Mouse (Mus musculus): ENCODE data around the gene Ranbp3. TPM values are rescaled to one million over a fixed set of nuclear protein-coding genes. Genes with fewer than 3 reads are reported as not detected.

Ranbp3 gene
- total RNA-seq, 2 experiments from 2014 or later = 84.9 to 91.7 TPM

DNA sequence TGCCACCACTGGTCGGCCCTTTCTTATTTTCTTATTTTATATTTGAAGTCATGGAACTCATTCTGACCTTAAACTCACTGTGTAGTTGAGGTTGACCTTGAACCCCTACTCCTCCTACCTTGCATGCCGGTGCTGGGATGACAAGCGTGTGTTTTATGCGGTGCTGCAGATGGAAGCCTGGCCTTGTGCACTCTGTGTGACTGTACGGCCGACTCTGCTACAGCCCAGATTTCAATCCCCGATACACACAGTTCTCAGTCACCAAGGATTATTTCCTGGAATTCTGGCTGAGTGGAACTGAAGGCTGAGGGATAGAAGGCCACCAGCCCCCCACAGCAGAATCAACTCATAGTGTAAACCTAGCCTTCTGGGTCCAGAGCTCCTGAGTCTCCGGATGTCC is 3.3 kb upstream of the Ranbp3 start:
- no peak for DNase-seq (ENCODE audit: low spot score in 2 of 2)

DNA sequence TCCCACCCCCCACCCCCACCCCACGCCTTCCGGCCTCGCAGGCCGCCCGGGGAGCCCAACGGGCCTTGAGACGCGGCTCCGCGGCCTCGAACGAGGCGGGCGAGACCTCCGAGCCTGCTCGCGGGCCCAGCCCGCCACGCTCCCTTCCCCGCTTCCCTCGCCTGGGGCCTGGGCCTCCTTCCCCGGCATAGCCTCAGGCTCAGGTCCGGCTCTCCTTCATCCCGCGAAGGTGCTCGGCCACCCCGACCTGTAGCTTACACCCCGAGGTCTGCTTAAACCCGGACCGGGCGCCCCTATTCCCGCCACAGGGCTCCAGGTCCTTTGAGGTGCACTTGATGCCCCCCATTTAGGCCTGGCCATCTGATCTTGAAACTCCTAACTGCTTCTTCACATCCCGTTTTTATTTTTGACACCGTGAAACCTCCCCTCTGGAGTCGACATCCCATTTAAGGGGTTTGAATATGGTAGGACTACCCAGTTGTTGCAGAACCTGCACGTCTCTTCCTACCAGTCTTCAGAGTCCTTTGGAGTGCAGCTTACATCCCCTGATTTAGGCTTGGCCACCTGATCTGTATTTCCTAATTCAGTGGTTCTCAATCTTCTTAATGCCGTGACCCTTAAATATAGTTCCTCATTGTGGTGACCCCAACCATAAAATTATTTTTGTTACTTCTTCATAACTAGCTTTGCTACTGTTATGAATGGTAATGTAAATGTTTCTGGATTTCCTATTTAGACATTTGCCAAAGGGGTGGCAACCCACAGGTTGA is 738 bp downstream of the Ranbp3 start:
- DNase-seq (ENCODE audit: low spot score in 2 of 2) = peak in 1 of 2 experiments; percentile 58

DNA sequence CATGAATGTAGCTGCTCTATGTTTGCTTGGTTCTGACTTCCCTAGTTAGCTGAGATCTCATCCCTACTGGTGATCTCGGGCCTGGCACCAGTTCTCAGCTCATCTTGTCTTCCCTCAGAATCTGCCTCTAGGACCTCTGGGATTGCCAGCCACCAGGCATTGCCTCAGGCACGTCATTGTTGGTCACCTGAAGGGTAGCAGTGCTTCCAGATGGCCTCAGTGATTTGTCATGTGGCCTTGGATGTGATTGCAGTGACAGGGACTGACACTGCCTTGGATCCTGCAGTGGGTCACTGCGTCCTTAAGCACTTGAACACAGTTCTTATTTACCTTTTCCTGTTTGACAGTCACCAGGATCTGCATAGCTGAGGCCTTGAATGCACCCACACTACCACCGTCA is 8.7 kb downstream of the Ranbp3 start:
- no peak for DNase-seq (ENCODE audit: low spot score in 2 of 2)

DNA sequence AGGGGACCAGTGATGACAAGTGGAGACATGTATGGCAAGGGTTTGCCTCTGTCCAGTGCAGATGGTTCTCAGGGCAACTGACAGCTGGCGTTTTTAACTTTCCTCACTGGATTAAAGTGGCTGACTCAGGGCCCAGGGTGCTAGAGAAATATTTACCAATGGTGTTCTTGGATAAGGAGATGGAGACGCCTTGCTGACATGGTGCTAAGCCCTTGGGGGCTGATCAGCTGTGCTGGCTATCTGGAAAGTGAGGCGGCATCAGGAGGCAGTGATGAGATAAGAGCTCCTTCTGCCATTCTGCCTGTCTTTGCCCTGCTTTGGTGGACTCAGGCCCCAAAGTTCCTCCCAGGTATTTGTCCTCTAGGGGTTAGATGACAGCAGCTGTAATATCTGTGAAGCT is 9.8 kb downstream of the Ranbp3 start:
- no peak for DNase-seq (ENCODE audit: low spot score in 2 of 2)

DNA sequence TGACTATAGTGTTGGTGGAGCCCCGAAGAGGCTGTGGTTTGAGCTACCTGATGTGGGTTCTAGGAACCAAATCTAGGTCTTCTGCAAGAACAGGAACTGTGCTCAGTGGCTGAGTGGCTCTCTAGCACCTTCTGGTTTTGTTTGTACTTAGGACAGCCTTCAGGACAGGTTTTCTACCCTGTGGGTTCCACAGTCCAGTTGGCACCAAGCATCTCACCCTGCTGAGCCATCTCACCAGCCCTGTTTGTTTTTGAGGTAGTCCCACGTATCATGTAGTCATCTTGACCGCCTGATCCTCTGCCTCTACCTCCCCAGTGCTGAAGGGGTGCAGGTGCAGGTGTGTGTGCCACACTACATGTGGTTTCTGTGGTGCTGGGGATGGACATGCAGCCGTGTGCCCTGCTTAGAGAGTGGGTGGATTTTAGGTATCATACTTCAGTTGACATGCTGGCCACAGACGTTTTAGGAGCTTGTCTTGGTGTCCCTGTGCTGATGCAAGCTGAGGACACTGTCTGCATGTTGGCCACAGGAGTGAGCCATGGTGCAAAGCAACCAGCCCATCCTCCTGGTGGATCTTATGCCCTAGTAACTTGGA is 10.5 kb downstream of the Ranbp3 start:
- DNase-seq (ENCODE audit: low spot score in 2 of 2) = no peak

DNA sequence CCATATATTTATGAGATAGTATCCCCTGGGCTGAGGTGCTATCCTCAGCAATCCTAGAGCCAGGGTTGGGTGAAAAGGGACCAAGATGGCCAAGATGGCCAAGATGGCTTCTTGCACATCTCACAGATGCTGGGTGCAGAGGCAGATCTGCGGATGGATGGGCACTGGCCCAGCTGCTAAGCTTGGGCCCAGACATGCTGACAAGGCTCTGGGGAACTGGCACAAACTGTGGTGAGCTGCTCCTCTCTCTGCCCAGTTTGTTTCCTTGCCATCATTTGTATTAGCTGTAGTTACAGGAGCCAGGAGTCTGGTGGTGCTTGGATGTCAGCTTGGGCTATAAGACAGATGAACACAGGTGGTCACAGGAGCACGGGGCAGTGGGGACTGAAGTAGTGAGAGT is 11.6 kb downstream of the Ranbp3 start:
- no peak for DNase-seq (ENCODE audit: low spot score in 2 of 2)

DNA sequence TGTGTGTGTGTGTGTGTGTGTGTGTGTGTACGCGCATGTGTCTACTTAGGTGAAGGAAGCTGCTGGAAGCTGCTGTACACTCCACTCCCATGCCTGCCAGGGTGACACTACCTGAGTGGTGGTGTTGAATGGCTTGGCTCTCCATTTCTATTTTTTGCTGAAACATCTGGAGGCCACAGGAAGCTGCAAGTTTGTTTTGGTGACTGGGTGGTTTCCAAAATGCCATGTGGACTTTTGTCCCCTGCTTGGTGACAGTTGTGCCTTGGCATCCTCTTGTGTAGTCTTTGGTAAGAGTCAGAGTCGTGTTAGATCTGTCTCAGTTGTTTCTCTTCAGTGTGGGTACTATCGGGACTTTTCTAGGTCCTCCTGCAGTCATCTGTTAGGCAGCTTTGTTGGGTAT is 13.7 kb downstream of the Ranbp3 start:
- no peak for DNase-seq (ENCODE audit: low spot score in 2 of 2)

DNA sequence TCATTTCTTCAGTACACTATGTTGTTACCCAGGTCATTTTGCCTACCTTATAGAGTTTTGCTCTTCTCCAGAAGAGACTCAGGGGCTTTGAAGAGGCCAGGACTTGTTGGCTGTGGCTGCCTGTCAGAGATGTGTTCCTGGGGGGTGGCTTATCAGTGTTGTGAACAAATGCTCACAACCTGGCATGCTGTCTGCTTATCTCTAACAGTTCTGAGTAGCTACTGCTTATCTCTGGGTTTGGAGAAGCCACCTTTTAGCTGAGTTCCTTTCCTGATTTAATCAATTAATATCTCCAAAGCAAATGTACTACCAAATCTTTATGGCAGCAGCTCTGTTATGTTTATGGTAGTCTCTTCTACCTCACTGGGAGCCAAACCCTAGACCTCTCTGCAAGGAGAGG is 15.0 kb downstream of the Ranbp3 start:
- DNase-seq (ENCODE audit: low spot score in 2 of 2) = no peak

DNA sequence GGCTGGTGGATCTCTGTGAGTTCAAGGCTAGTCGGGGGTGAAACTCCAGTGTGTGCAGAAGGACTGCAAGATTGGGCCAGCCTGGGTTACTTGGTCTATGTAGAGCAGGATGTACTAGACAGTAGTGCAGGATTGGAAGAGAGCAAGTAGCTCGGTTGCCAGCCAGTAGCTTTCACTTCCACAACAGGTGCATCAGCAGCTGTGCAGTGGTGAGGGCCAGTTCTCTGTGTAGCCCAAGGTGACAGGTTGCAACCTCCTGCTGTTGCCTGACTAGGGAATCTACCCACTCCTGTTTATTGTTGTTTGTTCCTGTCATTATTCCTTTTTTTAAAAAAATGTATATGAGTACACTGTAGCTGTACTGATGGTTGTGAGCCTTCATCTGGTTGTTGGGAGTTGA is 15.6 kb downstream of the Ranbp3 start:
- no peak for DNase-seq (ENCODE audit: low spot score in 2 of 2)

DNA sequence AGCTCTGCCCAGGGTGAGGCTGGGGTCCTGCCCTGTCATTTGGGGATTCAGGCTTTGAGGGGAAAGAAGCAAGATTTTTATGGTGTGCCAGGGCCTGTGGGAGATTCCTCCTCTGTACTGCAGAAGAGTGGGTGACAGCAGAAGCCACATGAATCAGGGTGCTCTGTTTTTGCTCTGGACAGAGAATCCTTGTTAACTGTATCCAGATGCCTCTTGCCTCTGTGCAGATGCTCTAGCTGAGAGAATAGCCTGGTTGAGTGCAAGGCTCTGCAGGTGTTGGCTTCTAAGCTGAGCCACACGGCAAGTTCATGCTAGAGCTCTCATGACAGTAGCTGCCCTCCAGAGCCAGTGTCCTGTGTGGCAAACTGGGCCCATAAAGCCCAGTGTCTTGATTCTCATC is 20.3 kb downstream of the Ranbp3 start:
- DNase-seq (ENCODE audit: low spot score in 2 of 2) = no peak

DNA sequence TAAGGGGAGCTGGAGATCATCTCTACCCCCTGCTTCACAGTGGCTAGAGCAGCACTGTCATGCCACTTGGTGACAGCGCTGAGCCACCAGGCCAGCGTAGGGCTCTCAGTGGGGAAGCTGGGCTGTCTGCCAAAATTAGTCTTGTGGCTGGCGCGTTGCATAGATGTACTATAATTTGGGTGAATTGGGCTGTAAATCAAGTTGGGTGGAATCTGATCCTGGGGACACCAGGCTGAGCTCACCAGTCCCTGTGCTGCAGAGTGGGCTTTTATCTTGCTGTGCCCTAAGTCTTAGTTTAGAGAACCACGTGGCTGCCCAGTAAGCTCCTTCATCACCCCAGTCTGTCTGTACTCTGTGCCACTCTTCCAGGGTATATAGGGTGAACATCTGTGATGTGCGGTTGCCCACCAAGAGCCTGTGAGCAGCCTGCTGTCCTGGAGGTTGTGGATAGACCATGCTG is 20.8 kb downstream of the Ranbp3 start:
- DNase-seq (ENCODE audit: low spot score in 2 of 2) = peak; percentile 50 to 61

DNA sequence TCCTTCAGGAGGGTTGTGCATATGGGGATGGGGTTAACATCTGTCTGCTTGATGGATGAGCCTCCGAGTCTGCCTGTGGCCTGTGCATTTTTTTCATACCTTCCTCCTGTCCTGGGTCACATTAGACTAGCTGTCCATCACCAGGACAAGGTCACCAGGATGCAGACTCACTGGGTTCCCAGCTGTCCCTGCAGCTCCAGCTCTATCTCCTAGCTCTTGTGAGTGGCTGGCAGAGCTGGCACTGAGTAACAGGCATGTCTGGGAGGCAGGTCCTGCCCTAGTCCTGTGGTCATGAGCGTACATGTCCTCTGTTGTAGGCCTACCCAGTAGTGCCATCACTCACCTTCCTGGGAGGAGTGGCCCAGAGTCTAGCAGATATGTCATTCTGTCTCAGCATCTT is 27.4 kb downstream of the Ranbp3 start:
- DNase-seq (ENCODE audit: low spot score in 2 of 2) = no peak

DNA sequence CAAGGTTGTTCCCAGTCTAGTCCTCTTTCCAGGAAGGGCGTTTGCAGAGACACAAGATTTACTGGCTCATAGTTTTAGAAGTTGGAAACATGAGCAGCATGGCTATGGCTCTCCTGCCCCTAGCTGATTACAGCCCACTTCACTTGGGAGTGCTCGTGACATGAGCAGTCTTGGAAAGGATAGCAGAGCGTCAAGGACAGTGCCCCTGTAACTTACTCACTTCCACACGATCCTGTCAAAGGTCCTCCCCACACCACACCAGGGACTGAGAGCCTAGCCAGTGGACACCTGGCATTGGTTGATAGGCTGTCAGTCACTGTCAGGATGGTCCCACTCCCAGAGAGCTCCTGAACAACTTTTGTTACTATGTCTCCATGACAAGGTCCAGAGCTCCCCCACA is 29.9 kb downstream of the Ranbp3 start:
- no peak for DNase-seq (ENCODE audit: low spot score in 2 of 2)

DNA sequence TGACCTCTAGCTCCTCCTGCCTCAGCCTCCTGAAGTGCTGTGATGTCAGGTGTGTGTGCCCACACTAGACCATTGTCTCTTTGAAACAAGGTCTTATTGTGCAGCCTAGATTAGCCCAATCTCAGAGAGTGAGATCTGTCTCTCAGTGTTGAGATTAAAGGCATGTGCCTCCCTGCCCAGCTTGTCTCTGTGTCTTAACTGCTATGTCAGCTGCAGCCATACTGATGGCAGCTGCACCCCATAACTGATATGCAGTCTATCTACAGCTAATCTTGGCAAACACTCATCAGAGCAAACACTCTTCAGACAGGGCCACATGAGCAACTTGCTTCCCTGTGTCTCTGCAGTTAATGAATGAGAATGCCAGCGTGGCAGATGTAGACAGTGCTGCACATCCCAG is 33.4 kb downstream of the Ranbp3 start:
- DNase-seq (ENCODE audit: low spot score in 2 of 2) = no peak

DNA sequence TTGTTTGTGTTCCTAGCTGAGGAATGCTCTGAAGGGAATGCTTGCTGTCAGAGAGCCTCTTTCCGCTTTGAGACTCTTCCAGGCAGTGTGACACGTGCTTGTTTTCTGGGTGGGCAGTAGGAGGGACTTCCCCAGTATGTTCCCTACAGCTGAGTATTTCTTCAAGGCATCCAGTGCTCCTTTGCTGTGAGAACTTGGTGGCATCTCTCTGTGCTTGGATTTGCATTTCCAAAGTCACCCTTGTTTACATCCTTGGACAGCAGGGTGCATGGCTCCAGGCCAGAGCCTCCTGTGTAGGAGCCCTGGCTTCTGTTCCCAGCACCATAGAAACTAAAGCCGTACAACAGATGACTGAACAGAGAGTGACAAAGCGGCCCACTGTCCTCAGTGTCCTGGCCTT is 35.6 kb downstream of the Ranbp3 start:
- no peak for DNase-seq (ENCODE audit: low spot score in 2 of 2)

DNA sequence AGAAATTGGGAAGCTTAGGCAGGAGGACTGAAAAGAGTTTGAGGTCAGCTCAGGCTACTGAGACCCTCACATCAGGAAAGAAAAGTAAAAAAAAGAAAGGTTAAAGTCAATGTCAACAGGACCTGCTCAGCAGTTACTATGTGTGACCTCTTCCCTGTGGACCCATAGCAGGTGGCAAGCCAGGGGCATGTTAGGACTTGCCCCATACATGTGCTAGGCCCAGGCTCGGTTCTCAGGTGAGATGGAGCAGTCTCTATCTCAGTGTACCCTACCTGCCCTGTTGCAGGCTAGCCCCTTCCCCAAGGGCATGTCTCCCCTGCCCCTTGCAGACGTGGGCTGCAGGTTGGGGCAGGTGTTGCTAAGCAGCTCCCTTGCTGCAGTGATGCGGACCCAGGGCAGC is 36.6 kb downstream of the Ranbp3 start:
- no peak for DNase-seq (ENCODE audit: low spot score in 2 of 2)

DNA sequence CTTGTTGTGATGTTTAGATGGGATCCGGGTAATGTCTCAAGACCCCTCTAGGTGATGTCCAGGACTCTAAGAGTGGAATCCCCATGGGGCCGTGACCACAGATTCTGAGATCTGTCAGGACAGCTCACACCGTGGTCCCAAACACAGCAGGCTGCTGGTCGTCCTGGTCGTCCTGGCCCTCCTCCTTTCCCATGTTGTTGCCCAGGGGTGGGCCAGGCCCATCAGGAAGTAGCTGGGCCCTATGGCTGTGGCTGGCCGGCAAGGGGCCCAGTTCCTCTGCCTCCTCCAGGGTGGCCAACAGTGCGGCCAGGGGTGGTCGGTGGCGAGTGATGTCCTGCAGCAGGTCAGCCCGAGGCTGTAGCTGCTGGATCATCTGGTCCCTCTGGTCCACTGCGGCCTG is 42.3 kb downstream of the Ranbp3 start:
- no peak for DNase-seq (ENCODE audit: low spot score in 2 of 2)

DNA sequence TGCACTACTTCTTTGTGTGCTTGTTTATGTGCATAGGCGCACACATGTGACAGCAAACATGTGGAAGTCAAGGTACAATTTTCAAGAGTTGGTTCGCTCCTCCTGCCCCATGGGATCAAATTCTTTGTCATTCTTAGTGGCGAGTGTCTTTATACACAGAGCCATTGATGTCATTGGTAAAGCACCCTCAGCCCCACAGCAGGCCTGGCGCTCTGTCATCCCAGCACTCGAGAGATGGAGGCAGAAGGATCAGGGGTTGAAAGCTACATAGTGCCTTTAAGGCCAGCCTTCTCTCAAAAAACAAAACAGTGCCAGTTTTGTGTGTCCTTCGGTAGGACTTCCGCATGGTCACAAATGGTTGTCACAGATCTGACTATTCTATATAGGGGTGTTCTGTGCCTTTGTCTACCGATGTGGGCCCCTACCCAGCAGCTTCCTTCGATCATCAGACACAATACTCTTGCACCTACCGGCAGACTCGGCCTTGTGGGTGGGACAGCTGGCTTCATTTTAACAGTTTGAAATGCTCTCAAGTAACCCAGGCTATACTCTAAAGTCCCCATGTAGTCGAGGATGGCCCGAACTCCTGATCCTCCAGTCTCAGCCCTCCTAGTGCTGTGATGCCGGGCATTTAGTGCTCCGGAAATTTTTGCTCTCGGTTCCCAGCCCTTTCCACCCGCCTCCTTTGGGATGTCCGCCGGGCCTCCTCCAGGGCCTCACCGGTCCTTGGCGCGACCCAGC is 43.0 kb downstream of the Ranbp3 start:
- DNase-seq (ENCODE audit: low spot score in 2 of 2) = no peak

DNA sequence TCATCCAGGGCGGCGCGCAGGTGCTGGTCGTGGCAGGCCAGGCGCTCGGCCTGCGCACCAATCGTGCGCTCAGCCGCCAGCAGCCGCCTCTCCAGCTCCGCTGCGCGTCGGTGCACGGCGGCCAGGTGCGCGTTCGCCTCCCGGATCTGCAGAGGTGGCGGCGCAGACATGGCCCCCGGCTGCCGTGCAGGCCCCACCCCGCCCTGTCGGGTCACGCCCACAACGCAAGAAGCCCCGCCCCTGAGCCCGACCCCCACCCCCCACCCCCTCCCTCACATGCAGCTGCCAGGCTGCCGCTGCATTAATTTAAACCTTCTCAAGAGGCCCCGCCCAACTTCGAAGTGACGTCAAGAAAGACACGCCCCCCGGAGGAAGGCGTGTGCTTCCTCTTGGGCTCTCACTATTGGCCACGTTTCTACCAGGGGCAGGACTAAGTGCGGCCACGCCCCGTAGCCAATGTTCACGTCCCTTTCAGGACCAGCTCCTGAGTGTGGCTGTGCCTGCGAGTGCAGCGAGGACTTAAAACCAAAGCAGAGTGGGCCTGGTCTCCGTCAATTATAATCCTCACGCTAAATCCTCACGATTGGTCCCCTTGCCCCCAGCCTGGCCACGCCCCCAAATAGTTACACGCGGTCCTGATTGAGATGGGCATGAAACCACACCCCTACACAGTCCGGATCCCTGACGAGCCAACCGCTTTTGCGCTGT is 43.7 kb downstream of the Ranbp3 start:
- peak; percentile 95 for DNase-seq (ENCODE audit: low spot score in 2 of 2)

DNA sequence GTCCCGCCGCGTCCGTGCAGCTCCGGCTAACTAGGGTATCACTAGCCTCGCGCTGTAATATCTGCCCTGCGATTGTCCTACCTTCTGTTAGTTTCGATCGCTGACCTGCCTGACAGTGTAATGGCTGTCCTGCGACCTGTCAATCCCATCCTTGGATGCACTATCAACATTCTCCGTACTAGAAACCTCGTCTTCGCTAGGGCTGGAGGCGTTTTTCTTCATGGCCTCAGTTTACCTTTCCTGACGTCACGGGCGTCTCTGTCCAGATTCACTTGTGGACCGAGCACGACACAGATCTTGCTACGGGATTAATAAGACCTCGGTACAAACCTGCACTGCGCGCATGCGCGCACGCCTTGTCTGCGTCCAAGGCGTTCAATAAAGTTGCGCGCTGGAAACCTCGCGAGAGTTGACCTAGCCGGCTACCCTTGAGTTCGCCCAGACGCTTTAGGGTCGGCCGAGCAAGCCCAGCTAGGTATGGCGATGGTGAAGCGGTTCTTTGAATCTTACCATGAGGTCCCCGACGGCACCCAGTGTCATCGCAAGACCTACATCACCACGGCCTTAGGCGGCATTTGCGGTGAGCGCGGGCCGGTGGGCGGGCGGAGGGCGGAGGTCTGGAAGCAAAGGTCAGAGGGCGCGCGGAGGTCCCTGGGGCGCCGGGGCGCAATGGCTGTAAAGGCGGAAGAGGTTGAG is 44.4 kb downstream of the Ranbp3 start, which contains the start of the genes Ndufa11 and Vmac:
Gene Ndufa11 (plus strand): TSS at position 405 of the 696 bp plus-strand sequence.
Gene Vmac (minus strand): TSS at position 660 of the 696 bp plus-strand sequence.
- DNase-seq (ENCODE audit: low spot score in 2 of 2) = peak; percentile 93 to 94

DNA sequence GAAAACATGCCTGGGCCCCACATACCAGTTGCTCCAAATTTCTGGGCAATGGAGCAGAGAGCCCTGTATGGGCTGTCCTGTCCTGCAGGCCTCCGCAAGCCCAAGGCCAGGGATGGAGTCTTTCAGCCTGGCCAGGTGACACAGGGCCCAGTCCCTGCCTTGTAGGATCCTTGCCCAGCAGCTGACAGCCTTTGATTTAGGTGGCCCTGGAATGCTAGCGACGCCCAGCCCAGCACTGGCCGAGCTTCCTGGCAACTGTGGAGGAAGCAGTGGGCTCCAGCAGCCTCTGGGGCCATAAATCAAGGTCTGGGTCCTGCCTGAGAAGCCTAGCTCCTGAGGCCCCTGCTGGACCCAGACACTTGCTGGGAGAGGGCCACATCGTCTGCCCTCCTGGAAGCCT is 49.3 kb downstream of the Ranbp3 start:
- no peak for DNase-seq (ENCODE audit: low spot score in 2 of 2)
